In the genomic region with DNA sequence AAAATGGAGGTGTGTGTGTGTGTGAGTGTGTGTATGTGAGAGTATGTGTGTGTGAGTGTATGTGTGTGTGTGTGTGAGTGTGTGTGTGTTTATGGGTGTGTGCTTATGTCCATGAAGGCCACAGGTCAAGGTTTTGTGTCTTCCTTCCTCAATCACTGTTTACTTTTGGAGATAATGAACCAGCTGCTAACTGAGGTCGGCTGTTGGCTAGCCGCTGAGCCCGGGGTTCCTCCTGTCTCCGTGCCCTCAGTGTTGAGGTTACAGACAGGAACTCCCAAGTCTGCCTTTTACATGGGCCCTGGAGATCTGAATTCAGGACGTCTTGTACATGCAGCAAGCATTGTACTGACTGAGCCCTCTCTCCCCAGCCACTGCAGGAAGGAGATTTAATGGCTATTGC, we compare ENCODE assay signal across 22 mouse cellular contexts. TPM values are rescaled to one million over a fixed set of nuclear protein-coding genes. Genes with fewer than 3 reads are reported as not detected.
DNase-seq lines count a peak whose midpoint lies in the region; ATAC-seq and TF ChIP-seq lines count a peak whose summit lies in the region.
"Had no signal": no experiment of that assay in that cellular context is flagged by ENCODE, and none has a peak within 500 bp of the region (broad histone marks: within the 10 kb centered on the region; RNA-seq: fewer than 3 reads in every experiment).

No protein-coding gene starts in this region.

- H3K36me3 ChIP-seq in lung, postnatal 0 days (ENCODE audit: insufficient read depth, low read length), result no peaks in the 10 kb centered on the region
- H3K36me3 ChIP-seq in liver, adult 2 months (ENCODE audit: control insufficient read depth, insufficient read depth, low read length), result no peaks in the 10 kb centered on the region
- H3K36me3 ChIP-seq: embryonic facial prominence, embryonic 10.5 days; heart, embryonic 13.5 days; lung, embryonic 15.5 days; neural tube, embryonic 12.5 days had no signal

- H3K79me2 ChIP-seq in liver, adult 2 months (ENCODE audit: control insufficient read depth, insufficient read depth, low read length), result no peaks in the 10 kb centered on the region

- H3K4me1 ChIP-seq in lung, postnatal 0 days (ENCODE audit: insufficient read depth, low read depth, low read length), result no peaks in the 10 kb centered on the region
- H3K4me1 ChIP-seq in liver, adult 2 months (ENCODE audit: control insufficient read depth, insufficient read depth, low read length), result peaks cover 13% of the 10 kb centered on the region
- H3K4me1 ChIP-seq: lung, embryonic 15.5 days; neural tube, embryonic 12.5 days had no signal

- no peak; the same call in 1 of the 2 replicates for ATAC-seq in lung, postnatal 0 days
- ATAC-seq in common myeloid progenitor, adult 5-6 weeks (replicated peaks; ENCODE audit: low read depth, poor library complexity, severe bottlenecking), result peak; percentile 59
- ATAC-seq in megakaryocyte, adult 5-6 weeks (ENCODE audit: poor library complexity, severe bottlenecking), result peak; percentile 23; the same call in 1 of the 2 replicates
- ATAC-seq: forebrain, embryonic 16.5 days; inflammation-experienced regulatory T-cells, adult 6 months had no signal

- H3K4me2 ChIP-seq in lung, postnatal 0 days (replicated peaks; ENCODE audit: low read depth, low read length), result no peak overlapping the region
- H3K4me2 ChIP-seq: heart, embryonic 13.5 days; lung, embryonic 15.5 days; neural tube, embryonic 12.5 days had no signal

- no peak overlapping the region for H3K27ac ChIP-seq in lung, postnatal 0 days (ENCODE audit: low read length)
- H3K27ac ChIP-seq in liver, adult 2 months (replicated peaks; ENCODE audit: insufficient read depth, low read depth, low read length), result no peak overlapping the region
- H3K27ac ChIP-seq: embryonic facial prominence, embryonic 10.5 days; heart, embryonic 13.5 days; kidney, postnatal 0 days; lung, embryonic 15.5 days; neural tube, embryonic 12.5 days had no signal

- H3K27me3 ChIP-seq in lung, postnatal 0 days (replicated peaks; ENCODE audit: insufficient read depth, low read length), result no peaks in the 10 kb centered on the region
- no peaks in the 10 kb centered on the region for H3K27me3 ChIP-seq in liver, adult 2 months (ENCODE audit: control insufficient read depth, insufficient read depth, low read length)
- H3K27me3 ChIP-seq: heart, embryonic 13.5 days; lung, embryonic 15.5 days; neural tube, embryonic 12.5 days had no signal

- TF ChIP-seq EP300 in lung, postnatal 0 days (IDR thresholded peaks at IDR 0.05), result 0 out of 2 replicates have a peak, but pooled peaks have one; percentile 9

- H3K9me3 ChIP-seq in lung, postnatal 0 days (ENCODE audit: low read length), result no peaks in the 10 kb centered on the region
- H3K9me3 ChIP-seq: embryonic facial prominence, embryonic 10.5 days; lung, embryonic 15.5 days; neural tube, embryonic 12.5 days had no signal

- DNase-seq in lung, postnatal 0 days (ENCODE audit: low spot score), result peak; percentile 9
- no peak for DNase-seq in lung, postnatal 14 days
- peak; percentile 60 for DNase-seq in liver, adult 2 months (ENCODE audit: extremely low read depth, low read depth, low spot score)
- DNase-seq in thymus, postnatal 0 days (ENCODE audit: low spot score), result no peak
- DNase-seq in right cerebral cortex, postnatal 4 days, result no peak
- no peak for DNase-seq in spleen, adult 18-20 months
- DNase-seq: adrenal gland, adult 8-10 months; cerebellum, adult 11 months; cerebellum, postnatal 36 days; heart, postnatal 4 days; left cerebral cortex, postnatal 4 days had no signal

- H3K4me3 ChIP-seq in lung, postnatal 0 days (ENCODE audit: low read depth, low read length), result no peak overlapping the region
- H3K4me3 ChIP-seq in liver, adult 2 months (ENCODE audit: insufficient read depth, low read depth, low read length), result no peak overlapping the region
- H3K4me3 ChIP-seq: embryonic facial prominence, embryonic 10.5 days; heart, embryonic 13.5 days; lung, embryonic 15.5 days; neural tube, embryonic 12.5 days had no signal

- 9% methylated on average over 5 of the region's 5 CpGs for WGBS in lung, postnatal 0 days
- WGBS in liver, adult 2 months, result 2% methylated on average over 5 of the region's 5 CpGs

- TF ChIP-seq CTCF in lung, postnatal 0 days (IDR thresholded peaks at IDR 0.05), result no peak
- no peak for TF ChIP-seq CTCF in liver, adult 2 months (IDR thresholded peaks at IDR 0.05; ENCODE audit: low read depth, low read length)

- TF ChIP-seq POLR2A in liver, adult 2 months (IDR thresholded peaks at IDR 0.05; ENCODE audit: extremely low read depth, insufficient read depth, low read length), result no peak

- no peak overlapping the region for H3K9ac ChIP-seq in lung, postnatal 0 days (replicated peaks; ENCODE audit: low read depth)
- no peak overlapping the region for H3K9ac ChIP-seq in liver, adult 2 months (ENCODE audit: low read depth, low read length)
- H3K9ac ChIP-seq: heart, embryonic 13.5 days; lung, embryonic 15.5 days; neural tube, embryonic 12.5 days had no signal

RNA-seq across cellular contexts. Expression of gene Cldn11, which starts 16.1 kb away (rescaled TPM):
- polyA plus RNA-seq in lung, postnatal 0 days (2015; fragmentation: Nextera tagmentation; extraction: Ambion mirVana), result 1.3 and 2.2 TPM in 2 replicates
- total RNA-seq in common myeloid progenitor, adult 5-6 weeks (2017), result not detected in 2 replicates
- total RNA-seq in liver, adult 2 months (2014; rRNA removed), result 0.07 and 0.09 TPM in 2 replicates
- polyA plus RNA-seq in liver, adult 2 months (2012; rRNA removed), result not detected in 2 replicates
- not detected in 2 replicates for total RNA-seq in megakaryocyte, adult 5-6 weeks (2015)
- total RNA-seq in megakaryocyte, adult 5-6 weeks (2017), result not detected in 2 replicates
- polyA plus RNA-seq in thymus, postnatal 0 days (2015; fragmentation: Nextera tagmentation; extraction: Ambion mirVana), result 0.21 and 0.55 TPM in 2 replicates
- total RNA-seq: granulocyte monocyte progenitor cell, adult 5-6 weeks; monocyte, adult 5-6 weeks had no signal
- polyA plus RNA-seq: inflammation-experienced regulatory T-cells, adult 6 months had no signal

RNA-seq across cellular contexts. Expression of gene Skil, which starts 38.8 kb away (rescaled TPM):
- polyA plus RNA-seq in lung, postnatal 0 days (2015; fragmentation: Nextera tagmentation; extraction: Ambion mirVana), result 24.8 and 29.6 TPM in 2 replicates
- 22.9 and 32.8 TPM in 2 replicates for total RNA-seq in common myeloid progenitor, adult 5-6 weeks (2017)
- total RNA-seq in liver, adult 2 months (2014; rRNA removed), result 5.8 and 6.9 TPM in 2 replicates
- 1.7 and 2.0 TPM in 2 replicates for polyA plus RNA-seq in liver, adult 2 months (2012; rRNA removed)
- total RNA-seq in megakaryocyte, adult 5-6 weeks (2015), result 20.4 and 21.8 TPM in 2 replicates
- total RNA-seq in megakaryocyte, adult 5-6 weeks (2017), result 31.6 and 32.5 TPM in 2 replicates
- polyA plus RNA-seq in thymus, postnatal 0 days (2015; fragmentation: Nextera tagmentation; extraction: Ambion mirVana), result 14.6 and 17.0 TPM in 2 replicates

Comparison
In these comparisons a context has a peak if more than half of its experiments do, and no peak if none do; other contexts are left out.
1. DNase-seq: peak in lung, postnatal 0 days (single experiment) and liver, adult 2 months (single experiment); none in lung, postnatal 14 days (single experiment), thymus, postnatal 0 days (single experiment), right cerebral cortex, postnatal 4 days (single experiment) and spleen, adult 18-20 months (0 of 2).